Mouse (Mus musculus): ENCODE results near the gene Cyb561. TPM values are rescaled to one million over a fixed set of nuclear protein-coding genes. Genes with fewer than 3 reads are reported as not detected.
A peak's percentile ranks its signal among the peaks of the same experiment; 100 is the strongest.

Gene Cyb561
- polyA plus RNA-seq, 1 experiment from 2014 or later: 41.2 TPM

- H3K36me3 ChIP-seq: no peaks in the 10 kb centered on the region
- H3K9me3 ChIP-seq: no peaks in the 10 kb centered on the region
- H3K4me2 ChIP-seq: no peak overlapping the region
- no peaks in the 10 kb centered on the region for H3K27me3 ChIP-seq (replicated peaks)
- peaks cover 10% of the 10 kb centered on the region; the same call in 1 of the 2 replicates for H3K4me1 ChIP-seq
- no peak for ATAC-seq (ENCODE audit: insufficient read depth, low FRiP score, low read depth)
- H3K9ac ChIP-seq: no peak overlapping the region
- WGBS: 62% methylated on average over 4 of the region's 4 CpGs
- H3K4me3 ChIP-seq (replicated peaks): no peak overlapping the region
- no peak overlapping the region for H3K27ac ChIP-seq
Observed at GRCm38 (mm10) chr11:105950519-105950918, 2.6 kb downstream of the Cyb561 start.

- ATAC-seq (ENCODE audit: insufficient read depth, low FRiP score, low read depth): no peak
- Histone ChIP-seq H3K36me3 (no peaks in the 10 kb centered on the region), H3K27ac (no peak overlapping the region), H3K9ac (no peak overlapping the region), H3K4me3 (replicated peaks) (no peak overlapping the region), H3K4me1 (peaks cover 17% of the 10 kb centered on the region), H3K4me2 (no peak overlapping the region), H3K27me3 (replicated peaks) (0 out of 2 replicates have a peak, but pooled peaks cover 6% of the 10 kb centered on the region), H3K9me3 (no peaks in the 10 kb centered on the region)
- 74% methylated on average over 2 of the region's 2 CpGs for WGBS
Observed at GRCm38 (mm10) chr11:105948255-105948654, 4.9 kb downstream of the Cyb561 start.

GRCm38 (mm10) chr11:105946694-105947154, 6.4 kb downstream of the Cyb561 start:
- no peak overlapping the region for H3K4me3 ChIP-seq (replicated peaks)
- no peak overlapping the region for H3K4me2 ChIP-seq
- H3K4me1 ChIP-seq: peaks cover 17% of the 10 kb centered on the region
- 0 out of 2 replicates have a peak, but pooled peaks cover 6% of the 10 kb centered on the region for H3K27me3 ChIP-seq (replicated peaks)
- peak; percentile 31; the same call in 1 of the 2 replicates for ATAC-seq (ENCODE audit: insufficient read depth, low FRiP score, low read depth)
- no peak overlapping the region for H3K9ac ChIP-seq
- WGBS: 31% methylated on average over 11 of the region's 11 CpGs
- peak overlapping the region; percentile 53 for H3K27ac ChIP-seq
- H3K9me3 ChIP-seq: no peaks in the 10 kb centered on the region
- no peaks in the 10 kb centered on the region for H3K36me3 ChIP-seq

GRCm38 (mm10) chr11:105944770-105945672, 8.1 kb downstream of the Cyb561 start:
- H3K27me3 ChIP-seq (replicated peaks): 0 out of 2 replicates have a peak, but pooled peaks cover 6% of the 10 kb centered on the region
- peak overlapping the region; percentile 58 for H3K4me3 ChIP-seq (replicated peaks)
- H3K9me3 ChIP-seq: no peaks in the 10 kb centered on the region
- 65% methylated on average over 16 of the region's 16 CpGs for WGBS
- no peaks in the 10 kb centered on the region for H3K36me3 ChIP-seq
- no peak for ATAC-seq (ENCODE audit: insufficient read depth, low FRiP score, low read depth)
- H3K9ac ChIP-seq: no peak overlapping the region
- H3K4me2 ChIP-seq: peak overlapping the region; percentile 94
- peaks cover 17% of the 10 kb centered on the region for H3K4me1 ChIP-seq
- H3K27ac ChIP-seq: peak overlapping the region; percentile 91

- H3K9me3 ChIP-seq: no peaks in the 10 kb centered on the region
- H3K27ac ChIP-seq: peak overlapping the region; percentile 91
- ATAC-seq (ENCODE audit: insufficient read depth, low FRiP score, low read depth): peak; percentile 69
- peak overlapping the region; percentile 94 for H3K4me2 ChIP-seq
- no peaks in the 10 kb centered on the region for H3K36me3 ChIP-seq
- peaks cover 17% of the 10 kb centered on the region for H3K4me1 ChIP-seq
- H3K27me3 ChIP-seq (replicated peaks): 0 out of 2 replicates have a peak, but pooled peaks cover 6% of the 10 kb centered on the region
- H3K9ac ChIP-seq: peak overlapping the region; percentile 32
- under 1% methylated on average over 59 of the region's 59 CpGs for WGBS
- peak overlapping the region; percentile 58 for H3K4me3 ChIP-seq (replicated peaks)
Observed at GRCm38 (mm10) chr11:105944126-105944621, 9.0 kb downstream of the Cyb561 start.

GRCm38 (mm10) chr11:105943133-105944102, 9.7 kb downstream of the Cyb561 start:
- Histone ChIP-seq H3K9me3 (no peaks in the 10 kb centered on the region), H3K4me3 (replicated peaks) (peak overlapping the region; percentile 58), H3K36me3 (no peaks in the 10 kb centered on the region), H3K9ac (peak overlapping the region; percentile 32), H3K4me2 (peak overlapping the region; percentile 94), H3K27me3 (replicated peaks) (0 out of 2 replicates have a peak, but pooled peaks cover 6% of the 10 kb centered on the region), H3K4me1 (peaks cover 17% of the 10 kb centered on the region), H3K27ac (peak overlapping the region; percentile 91)
- 5% methylated on average over 47 of the region's 47 CpGs for WGBS
- ATAC-seq (ENCODE audit: insufficient read depth, low FRiP score, low read depth): 0 out of 2 replicates have a peak, but pooled peaks have one; percentile 36

- no peaks in the 10 kb centered on the region for H3K36me3 ChIP-seq
- no peak overlapping the region for H3K4me3 ChIP-seq (replicated peaks)
- 0 out of 2 replicates have a peak, but pooled peaks cover 6% of the 10 kb centered on the region for H3K27me3 ChIP-seq (replicated peaks)
- H3K9me3 ChIP-seq: no peaks in the 10 kb centered on the region
- no peak overlapping the region for H3K9ac ChIP-seq
- peaks cover 14% of the 10 kb centered on the region for H3K4me1 ChIP-seq
- no peak overlapping the region for H3K27ac ChIP-seq
- WGBS: 64% methylated on average over 8 of the region's 8 CpGs
- no peak overlapping the region for H3K4me2 ChIP-seq
- no peak for ATAC-seq (ENCODE audit: insufficient read depth, low FRiP score, low read depth)
Observed at GRCm38 (mm10) chr11:105941973-105942372, 11.2 kb downstream of the Cyb561 start.

GRCm38 (mm10) chr11:105938771-105939170, 14.4 kb downstream of the Cyb561 start:
- H3K4me1 ChIP-seq: no peaks in the 10 kb centered on the region
- no peak overlapping the region for H3K4me2 ChIP-seq
- H3K4me3 ChIP-seq (replicated peaks): no peak overlapping the region
- H3K9ac ChIP-seq: no peak overlapping the region
- 0 out of 2 replicates have a peak, but pooled peaks cover 3% of the 10 kb centered on the region for H3K27me3 ChIP-seq (replicated peaks)
- no peaks in the 10 kb centered on the region for H3K36me3 ChIP-seq
- ATAC-seq (ENCODE audit: insufficient read depth, low FRiP score, low read depth): no peak
- H3K9me3 ChIP-seq: no peaks in the 10 kb centered on the region
- 56% methylated on average over 9 of the region's 9 CpGs for WGBS
- no peak overlapping the region for H3K27ac ChIP-seq

- Histone ChIP-seq H3K27me3 (replicated peaks) (no peaks in the 10 kb centered on the region), H3K27ac (no peak overlapping the region), H3K4me1 (no peaks in the 10 kb centered on the region), H3K4me3 (replicated peaks) (no peak overlapping the region), H3K36me3 (no peaks in the 10 kb centered on the region), H3K4me2 (no peak overlapping the region), H3K9me3 (no peaks in the 10 kb centered on the region), H3K9ac (no peak overlapping the region)
- WGBS: 94% methylated on average over 3 of the region's 3 CpGs
- no peak for ATAC-seq (ENCODE audit: insufficient read depth, low FRiP score, low read depth)
Observed at GRCm38 (mm10) chr11:105936974-105937373, 16.2 kb downstream of the Cyb561 start.

GRCm38 (mm10) chr11:105936200-105936599, 16.9 kb downstream of the Cyb561 start:
- Histone ChIP-seq H3K9me3 (no peaks in the 10 kb centered on the region), H3K4me1 (no peaks in the 10 kb centered on the region), H3K36me3 (no peaks in the 10 kb centered on the region), H3K4me2 (no peak overlapping the region), H3K27me3 (replicated peaks) (no peaks in the 10 kb centered on the region), H3K9ac (no peak overlapping the region), H3K4me3 (replicated peaks) (no peak overlapping the region), H3K27ac (no peak overlapping the region)
- WGBS: 86% methylated on average over 6 of the region's 6 CpGs
- no peak for ATAC-seq (ENCODE audit: insufficient read depth, low FRiP score, low read depth)

GRCm38 (mm10) chr11:105935496-105935895, 17.6 kb downstream of the Cyb561 start:
- 85% methylated on average over 8 of the region's 8 CpGs for WGBS
- Histone ChIP-seq H3K36me3 (no peaks in the 10 kb centered on the region), H3K4me3 (replicated peaks) (no peak overlapping the region), H3K27ac (no peak overlapping the region), H3K9me3 (no peaks in the 10 kb centered on the region), H3K4me2 (no peak overlapping the region), H3K27me3 (replicated peaks) (no peaks in the 10 kb centered on the region), H3K9ac (no peak overlapping the region), H3K4me1 (no peaks in the 10 kb centered on the region)
- ATAC-seq (ENCODE audit: insufficient read depth, low FRiP score, low read depth): no peak
